Mouse (Mus musculus) midbrain, embryonic 10.5 days (tissue): ENCODE results near the gene Tmed2. TPM values are rescaled to one million over a fixed set of nuclear protein-coding genes. Genes with fewer than 3 reads are reported as not detected.
"Not testable (repeated sequence)": the region's sequence is repeated elsewhere in the genome, so short reads cannot be mapped to it uniquely, and the experiment has no call there.

Experiments
- DNase-seq: peaks from one replicate; pipeline ENCODE4 v3.0.0-alpha.2; 2017; ENCODE audit warnings: low spot score
- H3K27ac ChIP-seq: fragments of 300-500 bp; sonication (generic); replicated peaks from 2 replicates; pipeline ENCODE4 v1.5.1; 2016; ENCODE audit warnings: mild to moderate bottlenecking
- H3K27me3 ChIP-seq: fragments of 300-500 bp; sonication (generic); 2 replicates; pipeline ENCODE4 v1.6.1; 2016; ENCODE audit warnings: low read depth, mild to moderate bottlenecking; ENCODE audit not compliant: poor library complexity, severe bottlenecking
- H3K36me3 ChIP-seq: fragments of 300-500 bp; sonication (generic); 2 replicates; pipeline ENCODE4 v1.6.1; 2016; ENCODE audit warnings: mild to moderate bottlenecking, moderate library complexity
- H3K4me1 ChIP-seq: fragments of 300-500 bp; sonication (generic); 2 replicates; pipeline ENCODE4 v1.6.1; 2016
- H3K4me3 ChIP-seq: fragments of 300-500 bp; sonication (generic); 2 replicates; pipeline ENCODE4 v1.5.1; 2016; ENCODE audit warnings: mild to moderate bottlenecking, moderate library complexity
- H3K9me3 ChIP-seq: fragments of 300-500 bp; sonication (generic); replicated peaks from 2 replicates; pipeline ENCODE4 v1.6.1; 2016; ENCODE audit warnings: mild to moderate bottlenecking
- WGBS: fragments of 180-500 bp; shearing (Covaris S2); methylation state at CpG from one replicate; pipeline ENCODE4 v1.1.7; 2016; 5-methylcytosine and 5-hydroxymethylcytosine counted together
- polyA plus RNA-seq: library from polyadenylated mRNA; unstranded; fragments of >200 nt; fragmentation: Nextera tagmentation; extraction: Ambion mirVana; gene quantifications from 2 replicates; pipeline ENCODE4 v1.2.1, GENCODE M21; 2016

Gene Tmed2
- polyA plus RNA-seq, 1 experiment from 2014 or later, result 495 TPM

GRCm38 (mm10) chr5:124552558-124553307, 12.2 kb downstream of the Tmed2 start, which contains the start of gene Ddx55:
Ddx55 (plus strand) TSS chr5:124552864.
- H3K4me1 ChIP-seq, result peaks cover 17% of the 10 kb centered on the region
- WGBS, result under 1% methylated on average over 66 of the region's 66 CpGs

GRCm38 (mm10) chr5:124553607-124554006, 13.1 kb downstream of the Tmed2 start:
- peaks cover 17% of the 10 kb centered on the region for H3K4me1 ChIP-seq
- peak overlapping the region; percentile 74 for H3K4me3 ChIP-seq
- no peaks in the 10 kb centered on the region for H3K27me3 ChIP-seq
- peaks cover 54% of the 10 kb centered on the region for H3K36me3 ChIP-seq
- H3K9me3 ChIP-seq, result no peaks in the 10 kb centered on the region
- no peak for DNase-seq
- no peak overlapping the region for H3K27ac ChIP-seq
- 81% methylated on average over 6 of the region's 6 CpGs for WGBS

More at GRCm38 (mm10) chr5:124552558-124553307, 12.2 kb downstream of the Tmed2 start, which contains the start of gene Ddx55:
- peak; percentile 92 for DNase-seq
- Histone ChIP-seq H3K4me3 (peak within 1 kb of the TSS; percentile 74), H3K9me3 (no peaks in the 10 kb centered on the region), H3K36me3 (peaks cover 54% of the 10 kb centered on the region), H3K27me3 (no peaks in the 10 kb centered on the region), H3K27ac (peak within 1 kb of the TSS; percentile 83)

DNA sequence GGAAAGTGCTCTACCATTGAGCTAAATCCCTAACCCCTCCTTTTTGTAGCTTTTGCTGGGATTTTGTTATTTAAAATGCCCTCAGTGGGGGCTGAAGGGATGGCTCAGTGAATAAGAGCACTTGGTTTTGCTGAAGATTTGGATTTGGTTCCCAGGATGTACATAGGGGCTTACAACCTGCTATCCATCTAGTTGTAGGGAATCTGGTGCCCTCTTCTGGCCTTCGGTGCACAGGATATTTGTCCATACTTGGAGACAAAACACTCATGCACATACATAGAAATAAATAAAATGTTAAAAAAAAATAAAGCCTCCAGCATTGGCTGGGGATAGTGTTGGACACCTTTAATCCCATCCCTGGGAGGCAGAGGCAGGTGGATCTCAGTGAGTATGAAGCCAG, 14.7 kb downstream of the Tmed2 start:
- 88% methylated on average over 1 of the region's 1 CpGs for WGBS
- H3K9me3 ChIP-seq, result no peaks in the 10 kb centered on the region
- DNase-seq, result no peak
- H3K4me3 ChIP-seq, result no peak overlapping the region
- H3K4me1 ChIP-seq, result peaks cover 17% of the 10 kb centered on the region
- H3K27me3 ChIP-seq, result no peaks in the 10 kb centered on the region
- H3K36me3 ChIP-seq, result peaks cover 64% of the 10 kb centered on the region
- H3K27ac ChIP-seq, result no peak overlapping the region

GRCm38 (mm10) chr5:124571068-124571467, 30.6 kb downstream of the Tmed2 start:
- Histone ChIP-seq H3K9me3 (no peaks in the 10 kb centered on the region), H3K4me3 (no peak overlapping the region), H3K4me1 (no peaks in the 10 kb centered on the region), H3K27me3 (no peaks in the 10 kb centered on the region), H3K36me3 (peaks cover 100% of the 10 kb centered on the region), H3K27ac (no peak overlapping the region)
- DNase-seq, result no peak
- WGBS, result 87% methylated on average over 12 of the region's 12 CpGs

GRCm38 (mm10) chr5:124575467-124575866, 35.0 kb downstream of the Tmed2 start:
- no peak overlapping the region for H3K27ac ChIP-seq
- WGBS, result 94% methylated on average over 7 of the region's 7 CpGs
- H3K9me3 ChIP-seq, result no peaks in the 10 kb centered on the region
- H3K4me1 ChIP-seq, result peaks cover 22% of the 10 kb centered on the region
- DNase-seq, result no peak
- peaks cover 72% of the 10 kb centered on the region for H3K36me3 ChIP-seq
- H3K4me3 ChIP-seq, result no peak overlapping the region
- H3K27me3 ChIP-seq, result no peaks in the 10 kb centered on the region

- peak; percentile 94 for DNase-seq
- no peaks in the 10 kb centered on the region for H3K9me3 ChIP-seq
- H3K36me3 ChIP-seq, result peaks cover 55% of the 10 kb centered on the region
Observed at GRCm38 (mm10) chr5:124578633-124579317, 38.3 kb downstream of the Tmed2 start, which contains the start of the genes Eif2b1 and Gtf2h3. Eif2b1 (minus strand) TSS chr5:124579131. Gtf2h3 (plus strand) TSS chr5:124579140.

GRCm38 (mm10) chr5:124582515-124582914, 42.0 kb downstream of the Tmed2 start:
- Histone ChIP-seq H3K4me3 (no peak overlapping the region), H3K36me3 (peaks cover 56% of the 10 kb centered on the region), H3K27ac (no peak overlapping the region), H3K27me3 (no peaks in the 10 kb centered on the region), H3K4me1 (peaks cover 24% of the 10 kb centered on the region), H3K9me3 (no peaks in the 10 kb centered on the region)
- WGBS, result 92% methylated on average over 5 of the region's 5 CpGs
- DNase-seq, result no peak

More at GRCm38 (mm10) chr5:124578633-124579317, 38.3 kb downstream of the Tmed2 start, which contains the start of the genes Eif2b1 and Gtf2h3:
- H3K27me3 ChIP-seq, result no peaks in the 10 kb centered on the region
- peak within 1 kb of the TSS; percentile 85 for H3K4me3 ChIP-seq
- 1% methylated on average over 51 of the region's 51 CpGs for WGBS
- H3K4me1 ChIP-seq, result peaks cover 24% of the 10 kb centered on the region
- peak within 1 kb of the TSS; percentile 71 for H3K27ac ChIP-seq

DNA sequence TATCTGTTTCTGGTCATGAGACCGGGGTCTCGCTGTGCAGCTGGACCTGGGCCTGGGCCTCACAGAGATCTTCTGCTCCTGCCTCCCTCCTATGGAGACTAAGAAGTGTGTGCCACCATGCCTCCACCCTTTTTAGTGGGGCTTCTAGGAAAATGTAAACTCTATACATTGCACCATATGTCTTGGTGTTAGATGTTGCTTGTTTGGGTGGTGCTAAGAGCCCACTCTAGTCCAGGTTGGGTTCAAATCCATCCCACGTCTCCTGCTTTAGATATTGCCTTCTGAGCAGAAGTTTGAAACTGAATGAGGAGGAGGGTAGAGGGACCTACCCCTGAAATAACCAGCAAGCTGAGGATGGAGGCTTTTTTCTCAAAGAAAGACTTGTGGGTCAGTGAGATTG, 52.3 kb downstream of the Tmed2 start:
- Histone ChIP-seq H3K4me3 (no peak overlapping the region), H3K27me3 (no peaks in the 10 kb centered on the region), H3K36me3 (peaks cover 91% of the 10 kb centered on the region), H3K4me1 (no peaks in the 10 kb centered on the region), H3K9me3 (no peaks in the 10 kb centered on the region), H3K27ac (no peak overlapping the region)
- no peak for DNase-seq
- WGBS, result 95% methylated on average over 3 of the region's 3 CpGs

- no peaks in the 10 kb centered on the region for H3K27me3 ChIP-seq
- H3K27ac ChIP-seq, result peak overlapping the region; percentile 90
- no peaks in the 10 kb centered on the region for H3K9me3 ChIP-seq
- H3K36me3 ChIP-seq, result peaks cover 55% of the 10 kb centered on the region
- peaks cover 19% of the 10 kb centered on the region for H3K4me1 ChIP-seq
- peak; percentile 94 for DNase-seq
- 7% methylated on average over 30 of the region's 30 CpGs for WGBS
- H3K4me3 ChIP-seq, result peak overlapping the region; percentile 96
Observed at GRCm38 (mm10) chr5:124598224-124599174, 58.0 kb downstream of the Tmed2 start.

DNA sequence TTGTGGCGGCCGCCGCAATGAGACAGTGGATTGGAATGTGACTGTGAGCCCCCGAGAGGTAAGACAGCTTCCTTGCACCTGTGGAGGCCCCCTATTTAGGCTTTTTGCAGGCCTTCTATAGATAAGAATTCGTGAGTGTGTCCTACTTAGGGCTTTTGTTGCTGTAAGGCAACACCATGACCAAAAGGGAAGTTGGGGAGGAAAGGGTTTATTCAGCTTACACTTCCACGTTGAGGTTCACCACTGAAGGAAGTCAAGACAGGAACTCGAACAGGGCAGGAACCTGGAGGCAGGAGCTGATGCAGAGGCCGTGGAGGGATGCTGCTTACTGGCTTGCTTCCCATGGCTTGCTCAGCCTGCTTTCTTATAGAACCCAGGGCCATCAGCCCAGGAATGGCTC, 59.2 kb downstream of the Tmed2 start:
- H3K4me1 ChIP-seq, result peaks cover 19% of the 10 kb centered on the region
- WGBS, result 75% methylated on average over 8 of the region's 8 CpGs
- DNase-seq, result not testable (repeated sequence)

More for the DNA sequence above, 59.2 kb downstream of the Tmed2 start:
- H3K27ac ChIP-seq, H3K27me3 ChIP-seq, H3K9me3 ChIP-seq: not testable (repeated sequence)
- peak overlapping the region; percentile 96 for H3K4me3 ChIP-seq
- peaks cover 53% of the 10 kb centered on the region for H3K36me3 ChIP-seq
